Mouse (Mus musculus): Measurements from ENCODE around the gene Zfp92. TPM values are rescaled to one million over a fixed set of nuclear protein-coding genes. Genes with fewer than 3 reads are reported as not detected.
A peak's percentile ranks its signal among the peaks of the same experiment; 100 is the strongest.

Zfp92 gene
- polyA plus RNA-seq, 1 experiment from 2014 or later = not detected

GRCm38 (mm10) chrX:73475658-73476256 is 64.9 kb downstream of the Zfp92 start:
- H3K27ac ChIP-seq (replicated peaks in 1 of 2; ENCODE audit: control insufficient read depth in 1 of 2, insufficient read depth in 1 of 2, low read depth in 2 of 2, low read length in 2 of 2) = peak overlapping the region; percentile 42 to 78
- ATAC-seq (ENCODE audit: insufficient number of reproducible peaks, insufficient read depth, low FRiP score, low read depth) = no peak
- H3K9me3 ChIP-seq (ENCODE audit: control insufficient read depth, low read length) = no peaks in the 10 kb centered on the region
- H3K4me3 ChIP-seq (ENCODE audit: control insufficient read depth in 1 of 2, insufficient read depth in 1 of 2, low read depth in 1 of 2, low read length in 2 of 2) = no peak overlapping the region
- H3K27me3 ChIP-seq (ENCODE audit: control insufficient read depth, insufficient read depth, low read length) = no peaks in the 10 kb centered on the region
- H3K4me2 ChIP-seq (ENCODE audit: low read length) = no peak overlapping the region
- H3K36me3 ChIP-seq (ENCODE audit: control insufficient read depth, insufficient read depth, low read length) = no peaks in the 10 kb centered on the region
- 56% methylated on average over 1 of the region's 1 CpGs for WGBS
- no peak overlapping the region for H3K9ac ChIP-seq (ENCODE audit: low read length)
- peaks cover 7 to 8% of the 10 kb centered on the region in 2 experiments for H3K4me1 ChIP-seq (ENCODE audit: control insufficient read depth in 2 of 2, insufficient read depth in 2 of 2, low read length in 2 of 2)

- H3K36me3 ChIP-seq (ENCODE audit: control insufficient read depth, insufficient read depth, low read length) = no peaks in the 10 kb centered on the region
- H3K4me1 ChIP-seq (ENCODE audit: control insufficient read depth in 2 of 2, insufficient read depth in 2 of 2, low read length in 2 of 2) = peaks cover 7 to 8% of the 10 kb centered on the region in 2 experiments
- H3K4me3 ChIP-seq (ENCODE audit: control insufficient read depth in 1 of 2, insufficient read depth in 1 of 2, low read depth in 1 of 2, low read length in 2 of 2) = no peak overlapping the region
- peak overlapping the region; percentile 42 to 78 for H3K27ac ChIP-seq (replicated peaks in 1 of 2; ENCODE audit: control insufficient read depth in 1 of 2, insufficient read depth in 1 of 2, low read depth in 2 of 2, low read length in 2 of 2)
- ATAC-seq (ENCODE audit: insufficient number of reproducible peaks, insufficient read depth, low FRiP score, low read depth) = peak; percentile 72
- no peak overlapping the region for H3K9ac ChIP-seq (ENCODE audit: low read length)
- no peaks in the 10 kb centered on the region for H3K9me3 ChIP-seq (ENCODE audit: control insufficient read depth, low read length)
- no peak overlapping the region for H3K4me2 ChIP-seq (ENCODE audit: low read length)
- WGBS = 66% methylated on average over 2 of the region's 2 CpGs
- H3K27me3 ChIP-seq (ENCODE audit: control insufficient read depth, insufficient read depth, low read length) = no peaks in the 10 kb centered on the region
Measured at GRCm38 (mm10) chrX:73476621-73477020, 65.7 kb downstream of the Zfp92 start.

GRCm38 (mm10) chrX:73477500-73477899 is 66.6 kb downstream of the Zfp92 start:
- 69% methylated on average over 2 of the region's 2 CpGs for WGBS
- no peaks in the 10 kb centered on the region for H3K27me3 ChIP-seq (ENCODE audit: control insufficient read depth, insufficient read depth, low read length)
- ATAC-seq (ENCODE audit: insufficient number of reproducible peaks, insufficient read depth, low FRiP score, low read depth) = no peak

More at GRCm38 (mm10) chrX:73477500-73477899, 66.6 kb downstream of the Zfp92 start:
- H3K36me3 ChIP-seq (ENCODE audit: control insufficient read depth, insufficient read depth, low read length) = no peaks in the 10 kb centered on the region
- H3K4me3 ChIP-seq (ENCODE audit: control insufficient read depth in 1 of 2, insufficient read depth in 1 of 2, low read depth in 1 of 2, low read length in 2 of 2) = no peak overlapping the region
- peaks cover 7 to 8% of the 10 kb centered on the region in 2 experiments for H3K4me1 ChIP-seq (ENCODE audit: control insufficient read depth in 2 of 2, insufficient read depth in 2 of 2, low read length in 2 of 2)
- H3K27ac ChIP-seq (replicated peaks in 1 of 2; ENCODE audit: control insufficient read depth in 1 of 2, insufficient read depth in 1 of 2, low read depth in 2 of 2, low read length in 2 of 2) = 0 out of 4 replicates have a peak overlapping the region, but pooled peaks of 1 of the 2 experiments have one; percentile 50
- no peaks in the 10 kb centered on the region for H3K9me3 ChIP-seq (ENCODE audit: control insufficient read depth, low read length)
- no peak overlapping the region for H3K4me2 ChIP-seq (ENCODE audit: low read length)
- no peak overlapping the region for H3K9ac ChIP-seq (ENCODE audit: low read length)

Other genes with a start within 250 kb of the Zfp92 start
- not detected in 2 replicates for gene Spin2d, start 234.1 kb upstream of the Zfp92 start, polyA plus RNA-seq (2014; fragmentation: Nextera tagmentation; extraction: Ambion mirVana)
- 2.7 and 11.9 TPM in 2 replicates for gene Xlr3b, start 218.9 kb upstream of the Zfp92 start, polyA plus RNA-seq (2014; fragmentation: Nextera tagmentation; extraction: Ambion mirVana)
- 0.26 and 2.3 TPM in 2 replicates for gene Xlr4b, start 196.8 kb upstream of the Zfp92 start, polyA plus RNA-seq (2014; fragmentation: Nextera tagmentation; extraction: Ambion mirVana)
- gene F8a, start 182.8 kb upstream of the Zfp92 start, polyA plus RNA-seq (2014; fragmentation: Nextera tagmentation; extraction: Ambion mirVana) = 9.4 and 10.0 TPM in 2 replicates
- 0.35 TPM in 1 of 2 replicates, not detected in the other for gene Xlr4c, start 168.0 kb upstream of the Zfp92 start, polyA plus RNA-seq (2014; fragmentation: Nextera tagmentation; extraction: Ambion mirVana)
- not detected in 2 replicates for gene Xlr3c, start 145.7 kb upstream of the Zfp92 start, polyA plus RNA-seq (2014; fragmentation: Nextera tagmentation; extraction: Ambion mirVana)
- gene Xlr5a, start 118.1 kb upstream of the Zfp92 start, polyA plus RNA-seq (2014; fragmentation: Nextera tagmentation; extraction: Ambion mirVana) = 0.14 TPM in 1 of 2 replicates, not detected in the other
- gene Xlr5c, start 118.1 kb upstream of the Zfp92 start, polyA plus RNA-seq (2014; fragmentation: Nextera tagmentation; extraction: Ambion mirVana) = not detected in 2 replicates
- gene Gm45015, start 74.3 kb upstream of the Zfp92 start, polyA plus RNA-seq (2014; fragmentation: Nextera tagmentation; extraction: Ambion mirVana) = not detected in 2 replicates
- gene Zfp275, start 68.5 kb upstream of the Zfp92 start, polyA plus RNA-seq (2014; fragmentation: Nextera tagmentation; extraction: Ambion mirVana) = 10.2 and 11.0 TPM in 2 replicates
- gene Gm18336, start 12.4 kb upstream of the Zfp92 start, polyA plus RNA-seq (2014; fragmentation: Nextera tagmentation; extraction: Ambion mirVana) = not detected in 2 replicates
- not detected in 2 replicates for gene Trex2, start 24.2 kb downstream of the Zfp92 start, polyA plus RNA-seq (2014; fragmentation: Nextera tagmentation; extraction: Ambion mirVana)
- 42.0 and 43.2 TPM in 2 replicates for gene Haus7, start 47.9 kb downstream of the Zfp92 start, polyA plus RNA-seq (2014; fragmentation: Nextera tagmentation; extraction: Ambion mirVana)
- gene Bgn, start 72.5 kb downstream of the Zfp92 start, polyA plus RNA-seq (2014; fragmentation: Nextera tagmentation; extraction: Ambion mirVana) = 111 and 130 TPM in 2 replicates
- gene Atp2b3, start 92.0 kb downstream of the Zfp92 start, polyA plus RNA-seq (2014; fragmentation: Nextera tagmentation; extraction: Ambion mirVana) = 0.27 and 0.41 TPM in 2 replicates
- 0.70 and 0.80 TPM in 2 replicates for gene Dusp9, start 228.3 kb downstream of the Zfp92 start, polyA plus RNA-seq (2014; fragmentation: Nextera tagmentation; extraction: Ambion mirVana)
- gene Pnck, start 249.0 kb downstream of the Zfp92 start, polyA plus RNA-seq (2014; fragmentation: Nextera tagmentation; extraction: Ambion mirVana) = 11.6 and 12.9 TPM in 2 replicates